Mouse (Mus musculus) limb, embryonic 14.5 days (tissue): ENCODE data around the gene Ptprg. TPM values are rescaled to one million over a fixed set of nuclear protein-coding genes. Genes with fewer than 3 reads are reported as not detected.

Experiments used
- ATAC-seq: fragments of 200-750 bp; cut with Nextera tagmentation; 2 replicates; pipeline ENCODE4 v1.8.0; 2017; ENCODE audit warnings: low read depth, moderate number of reproducible peaks, moderate TSS enrichment; ENCODE audit not compliant: low FRiP score
- DNase-seq: peaks from one replicate; pipeline ENCODE4 v3.0.0-alpha.2; 2015; ENCODE audit warnings: low spot score
- H3K27ac ChIP-seq: fragments of 300-500 bp; sonication (generic); replicated peaks from 2 replicates; pipeline ENCODE4 v1.5.1; 2014; ENCODE audit warnings: low read depth, mild to moderate bottlenecking, low read length, moderate library complexity, mixed read lengths
- H3K27me3 ChIP-seq: fragments of 300-500 bp; sonication (generic); 2 replicates; pipeline ENCODE4 v1.6.1; 2014; ENCODE audit warnings: low read length, mixed read lengths; ENCODE audit not compliant: control insufficient read depth, insufficient read depth
- H3K36me3 ChIP-seq: fragments of 300-500 bp; sonication (generic); 2 replicates; pipeline ENCODE4 v1.6.1; 2014; ENCODE audit warnings: mild to moderate bottlenecking, low read length, moderate library complexity, mixed read lengths; ENCODE audit not compliant: control insufficient read depth, insufficient read depth
- H3K4me1 ChIP-seq: fragments of 300-500 bp; sonication (generic); 2 replicates; pipeline ENCODE4 v1.6.1; 2014; ENCODE audit warnings: antibody characterized with exemption, low read length, mixed read lengths; ENCODE audit not compliant: control insufficient read depth, insufficient read depth
- H3K4me2 ChIP-seq: fragments of 300-500 bp; sonication (generic); replicated peaks from 2 replicates; pipeline ENCODE4 v1.6.1; 2014; ENCODE audit warnings: low read depth, mild to moderate bottlenecking, low read length, moderate library complexity; ENCODE audit not compliant: severe bottlenecking
- H3K4me3 ChIP-seq: fragments of 300-500 bp; sonication (generic); replicated peaks from 2 replicates; pipeline ENCODE4 v1.5.1; 2014; ENCODE audit warnings: low read length
- H3K9ac ChIP-seq: fragments of 300-500 bp; sonication (generic); 2 replicates; pipeline ENCODE4 v1.6.1; 2014; ENCODE audit warnings: mild to moderate bottlenecking, low read depth, low read length, moderate library complexity; ENCODE audit not compliant: severe bottlenecking
- H3K9me3 ChIP-seq: fragments of 300-500 bp; sonication (generic); 2 replicates; pipeline ENCODE4 v1.6.1; 2016; ENCODE audit warnings: low read length; ENCODE audit not compliant: control insufficient read depth
- POLR2A ChIP-seq: fragments of 200-500 bp; IDR thresholded peaks from 2 replicates; pipeline ENCODE4 v1.8.0; 2012; ENCODE audit warnings: inconsistent platforms, mild to moderate bottlenecking, moderate library complexity, borderline replicate concordance; ENCODE audit not compliant: insufficient read depth, insufficient read length; ENCODE audit errors: extremely low read depth
- WGBS: fragments of 180-500 bp; shearing (Covaris S2); extraction: QIAGEN DNeasy Blood & Tissue Kit; methylation state at CpG from one replicate; pipeline ENCODE4 v1.1.7; 2014; 5-methylcytosine and 5-hydroxymethylcytosine counted together
- polyA plus RNA-seq, 2 experiments: library from polyadenylated mRNA; depleted of rRNA in 1 of 2; stranded (reverse) in 1 of 2; unstranded in 1 of 2; fragments of >200 nt; fragmentation: Nextera tagmentation in 1 of 2; extraction: Ambion mirVana in 1 of 2; gene quantifications; 2 replicates each; pipeline versions ENCODE4 v1.2.1 to v1.2.3; 2012 to 2014

Gene Ptprg
- polyA plus RNA-seq, 2 experiments: 25.5 to 28.6 TPM

DNA sequence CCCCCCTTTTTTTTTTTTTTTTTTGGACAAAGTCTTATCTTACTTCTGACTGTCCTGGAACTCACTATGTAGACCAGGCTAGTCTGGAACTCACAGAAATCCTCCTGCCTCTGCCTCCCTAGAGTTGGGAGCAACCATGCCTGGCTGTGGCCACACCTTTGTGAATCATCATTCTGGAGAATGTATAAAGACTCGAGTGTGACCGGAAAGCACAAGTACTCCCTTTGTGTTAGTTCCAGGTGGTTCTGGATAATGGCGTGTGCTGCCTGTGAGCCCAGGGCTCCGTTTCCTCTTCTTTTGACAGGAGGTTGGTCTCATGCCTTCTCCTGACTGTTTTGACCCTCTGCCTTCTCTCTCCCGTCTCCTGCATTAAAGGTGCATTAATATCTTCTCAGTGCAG is 41.0 kb downstream of the Ptprg start:
- Histone ChIP-seq H3K27ac (no peak overlapping the region), H3K9me3 (no peaks in the 10 kb centered on the region), H3K36me3 (no peaks in the 10 kb centered on the region), H3K4me1 (peaks cover 37% of the 10 kb centered on the region), H3K4me3 (no peak overlapping the region), H3K27me3 (no peaks in the 10 kb centered on the region), H3K9ac (no peak overlapping the region), H3K4me2 (no peak overlapping the region)
- ATAC-seq (no peak), DNase-seq (no peak)
- no peak for TF ChIP-seq POLR2A
- 88% methylated on average over 5 of the region's 5 CpGs for WGBS

DNA sequence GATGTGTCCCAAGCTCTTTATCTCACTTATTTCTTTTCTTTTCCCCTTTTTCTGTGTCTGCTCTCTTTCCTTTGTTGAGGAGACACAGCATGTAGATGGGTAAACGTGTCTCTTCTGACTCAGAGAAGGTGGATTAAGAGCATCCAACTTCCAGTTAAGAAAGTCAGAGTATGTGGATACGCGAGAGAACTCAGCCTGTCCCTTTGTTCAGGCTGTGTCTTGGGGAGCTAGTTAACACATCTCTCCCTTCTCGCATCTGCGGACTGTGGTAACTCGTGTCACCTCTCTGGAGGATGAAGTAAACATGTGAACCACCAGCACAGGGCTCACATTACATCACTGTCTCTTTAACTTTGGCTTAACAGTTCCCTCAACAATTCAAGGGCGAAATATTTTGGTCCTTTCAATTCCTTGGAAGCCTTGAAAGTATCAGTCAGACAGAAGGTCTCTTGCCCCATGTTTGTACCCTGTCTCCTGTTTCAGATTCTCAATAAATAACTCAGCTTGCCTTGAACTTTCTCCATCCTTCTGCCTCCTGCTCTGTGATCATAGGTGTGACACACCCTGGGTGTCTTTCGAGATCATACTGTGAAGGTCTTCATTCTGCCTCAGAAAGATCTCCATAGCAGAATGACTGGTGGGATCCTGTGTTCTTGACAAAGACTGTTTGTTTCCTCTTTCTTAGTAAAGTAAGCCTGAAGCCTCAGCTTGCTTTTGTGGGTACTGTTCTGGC is 51.0 kb downstream of the Ptprg start:
- no peak overlapping the region for H3K4me3 ChIP-seq
- H3K4me2 ChIP-seq: no peak overlapping the region
- no peak for DNase-seq
- no peaks in the 10 kb centered on the region for H3K27me3 ChIP-seq
- H3K9ac ChIP-seq: no peak overlapping the region
- H3K9me3 ChIP-seq: no peaks in the 10 kb centered on the region
- ATAC-seq: no peak
- H3K27ac ChIP-seq: no peak overlapping the region
- TF ChIP-seq POLR2A: no peak
- WGBS: 55% methylated on average over 8 of the region's 8 CpGs
- H3K4me1 ChIP-seq: peaks cover 5% of the 10 kb centered on the region; the same call in 1 of the 2 replicates
- H3K36me3 ChIP-seq: no peaks in the 10 kb centered on the region

GRCm38 (mm10) chr14:11608366-11608765 is 55.0 kb downstream of the Ptprg start:
- WGBS: 64% methylated on average over 8 of the region's 8 CpGs
- DNase-seq (no peak), ATAC-seq (no peak)
- H3K4me2 ChIP-seq: no peak overlapping the region
- H3K27ac ChIP-seq: no peak overlapping the region
- H3K9ac ChIP-seq: no peak overlapping the region
- peaks cover 12% of the 10 kb centered on the region for H3K4me1 ChIP-seq
- no peak for TF ChIP-seq POLR2A
- no peaks in the 10 kb centered on the region for H3K9me3 ChIP-seq
- H3K4me3 ChIP-seq: no peak overlapping the region
- H3K36me3 ChIP-seq: no peaks in the 10 kb centered on the region
- no peaks in the 10 kb centered on the region for H3K27me3 ChIP-seq

DNA sequence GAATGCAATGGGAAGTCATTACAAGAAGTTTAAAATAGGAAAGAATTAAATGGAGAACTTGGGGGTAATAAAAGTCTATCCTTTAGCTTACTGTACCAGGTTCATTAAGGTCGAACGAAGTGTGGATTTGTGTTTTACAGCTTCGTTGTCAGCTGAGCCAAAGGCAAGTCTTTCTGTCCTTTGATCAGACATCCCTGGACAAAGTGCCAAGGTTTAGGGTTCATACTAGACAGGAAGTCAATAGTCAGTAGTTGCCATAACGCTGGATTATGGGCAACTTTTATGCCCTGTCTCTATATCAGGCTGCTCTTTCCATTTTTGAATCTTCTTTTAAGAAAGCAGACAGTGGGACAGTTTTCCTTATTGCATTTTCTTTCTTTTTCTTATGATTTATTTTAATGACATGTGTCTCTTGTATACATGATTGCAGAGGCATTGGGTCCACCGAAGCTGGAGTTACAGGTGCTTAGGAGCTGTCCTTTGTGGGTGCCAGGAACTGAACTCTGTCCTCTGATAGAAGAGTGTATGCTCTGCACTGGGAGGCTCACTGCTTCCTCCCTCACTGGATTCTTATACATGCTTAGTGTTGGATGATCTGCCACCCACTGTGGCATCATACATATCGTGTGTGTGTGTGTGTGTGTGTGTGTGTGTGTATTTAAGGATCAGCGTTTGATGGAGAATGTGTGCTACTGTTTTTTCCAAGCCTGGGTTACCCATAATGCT is 56.7 kb downstream of the Ptprg start:
- H3K9me3 ChIP-seq: no peaks in the 10 kb centered on the region
- H3K27me3 ChIP-seq: no peaks in the 10 kb centered on the region
- no peak for TF ChIP-seq POLR2A
- H3K4me1 ChIP-seq: peaks cover 12% of the 10 kb centered on the region
- H3K4me3 ChIP-seq: no peak overlapping the region
- H3K27ac ChIP-seq: no peak overlapping the region
- H3K9ac ChIP-seq: no peak overlapping the region
- ATAC-seq (no peak), DNase-seq (no peak)
- H3K36me3 ChIP-seq: no peaks in the 10 kb centered on the region
- no peak overlapping the region for H3K4me2 ChIP-seq
- WGBS: 66% methylated on average over 7 of the region's 7 CpGs

GRCm38 (mm10) chr14:11612426-11612825 is 59.1 kb downstream of the Ptprg start:
- Histone ChIP-seq H3K4me2 (no peak overlapping the region), H3K9me3 (no peaks in the 10 kb centered on the region), H3K36me3 (no peaks in the 10 kb centered on the region), H3K4me1 (peaks cover 13% of the 10 kb centered on the region), H3K9ac (no peak overlapping the region), H3K4me3 (no peak overlapping the region), H3K27me3 (no peaks in the 10 kb centered on the region), H3K27ac (no peak overlapping the region)
- TF ChIP-seq POLR2A: no peak
- WGBS: 73% methylated on average over 5 of the region's 5 CpGs
- no peak for ATAC-seq
- DNase-seq: no peak
